Mouse (Mus musculus) bone marrow macrophage, adult 2 months (primary cell): ENCODE data around the gene AC140267.1. TPM values are rescaled to one million over a fixed set of nuclear protein-coding genes. Genes with fewer than 3 reads are reported as not detected.
A peak's percentile ranks its signal among the peaks of the same experiment; 100 is the strongest.

Experiments used
- H3K27ac ChIP-seq: 2 replicates; pipeline ENCODE4 v1.5.1; 2012; ENCODE audit warnings: low read depth, low read length; ENCODE audit not compliant: insufficient read depth
- H3K4me1 ChIP-seq: 2 replicates; pipeline ENCODE4 v1.6.1; 2012; ENCODE audit warnings: low read length; ENCODE audit not compliant: control insufficient read depth, insufficient read depth
- H3K4me3 ChIP-seq: 2 replicates; pipeline ENCODE4 v1.5.1; 2012; ENCODE audit warnings: mild to moderate bottlenecking, low read length, moderate library complexity; ENCODE audit not compliant: insufficient read depth
- CTCF ChIP-seq: IDR thresholded peaks from 2 replicates; pipeline ENCODE4 v1.5.1; 2012; ENCODE audit warnings: low read depth, mild to moderate bottlenecking, low read length, moderate library complexity
- POLR2A ChIP-seq: IDR thresholded peaks from 2 replicates; pipeline ENCODE4 v1.6.1; 2012; ENCODE audit warnings: mild to moderate bottlenecking, low read depth, low read length, borderline replicate concordance
- polyA plus RNA-seq: library from polyadenylated mRNA; stranded (reverse); fragments of >200 nt; gene quantifications from 2 replicates; pipeline ENCODE4 v1.2.4, GENCODE M21; 2012; ENCODE audit not compliant: missing spikeins, insufficient read depth, insufficient read length

The AC140267.1 gene
- polyA plus RNA-seq, 1 experiment: not detected

DNA sequence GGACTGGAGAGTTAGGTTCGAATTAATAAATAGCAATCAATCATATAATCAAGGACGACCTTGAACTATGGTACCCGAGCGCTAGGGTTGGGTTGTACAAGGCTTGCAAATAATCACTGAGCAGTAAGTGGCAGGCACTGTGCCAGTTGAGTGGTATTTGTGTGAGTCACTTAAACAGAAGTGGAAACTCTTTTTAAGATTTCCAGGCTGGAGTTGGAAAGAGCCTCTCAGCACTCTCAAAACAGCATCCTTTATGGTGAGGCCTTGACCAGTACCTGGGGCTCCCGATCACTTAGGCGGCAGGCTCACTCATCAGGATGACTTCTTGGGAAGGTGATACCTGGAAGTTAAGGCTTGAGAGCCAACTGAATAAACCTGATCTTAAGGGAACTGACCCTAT is 18.6 kb downstream of the AC140267.1 start:
- Histone ChIP-seq H3K4me3 (peak overlapping the region; percentile 86), H3K4me1 (peaks cover 6% of the 10 kb centered on the region; the same call in 1 of the 2 replicates), H3K27ac (peak overlapping the region; percentile 79)
- no peak for TF ChIP-seq POLR2A
- no peak for TF ChIP-seq CTCF

DNA sequence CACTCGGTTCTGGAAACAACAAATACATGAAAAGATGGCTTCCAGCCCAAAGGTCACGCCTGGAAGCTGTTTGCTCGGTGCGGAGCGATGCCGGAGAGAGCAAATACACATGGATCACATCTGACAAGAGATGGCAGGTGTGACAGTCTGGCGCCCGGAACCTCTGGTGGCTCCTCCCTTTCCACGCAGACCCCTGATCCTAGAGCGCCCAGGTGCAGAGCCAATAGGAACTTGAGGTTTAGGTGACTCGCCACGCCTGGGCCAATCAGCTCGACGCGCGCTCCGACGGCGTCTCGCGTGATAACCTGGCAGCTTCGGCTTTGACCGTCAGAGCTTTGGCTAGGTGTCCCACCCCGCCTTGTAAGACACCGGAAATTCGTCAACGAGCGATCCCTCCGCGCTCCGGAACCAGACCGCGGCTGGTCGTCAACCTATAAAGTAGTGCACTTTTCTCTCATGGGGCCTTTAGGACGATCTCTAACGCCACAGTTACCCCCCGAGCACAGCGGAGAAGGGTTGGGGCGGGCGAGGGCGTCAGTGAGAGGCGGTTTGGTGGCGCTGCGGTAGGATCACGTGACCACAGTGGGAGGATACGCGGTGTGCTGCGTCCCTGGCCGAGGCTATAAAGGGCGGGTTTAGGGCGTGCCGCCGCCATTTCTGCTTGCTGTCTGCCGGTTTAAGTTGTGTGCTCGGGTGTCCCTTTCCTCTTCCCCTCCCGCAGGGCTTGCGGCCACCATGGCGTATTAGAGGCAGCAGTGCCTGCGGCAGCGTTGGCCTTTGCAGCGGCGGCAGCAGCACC is 19.4 kb downstream of the AC140267.1 start, which contains the start of gene Atf4:
Gene Atf4 (plus strand): TSS at position 338 of the 799 bp plus-strand sequence.
- peaks cover 6% of the 10 kb centered on the region; the same call in 1 of the 2 replicates for H3K4me1 ChIP-seq
- H3K4me3 ChIP-seq: peak within 1 kb of the TSS; percentile 86
- TF ChIP-seq CTCF (no peak), POLR2A (peak; percentile 83)
- H3K27ac ChIP-seq: peak within 1 kb of the TSS; percentile 98

DNA sequence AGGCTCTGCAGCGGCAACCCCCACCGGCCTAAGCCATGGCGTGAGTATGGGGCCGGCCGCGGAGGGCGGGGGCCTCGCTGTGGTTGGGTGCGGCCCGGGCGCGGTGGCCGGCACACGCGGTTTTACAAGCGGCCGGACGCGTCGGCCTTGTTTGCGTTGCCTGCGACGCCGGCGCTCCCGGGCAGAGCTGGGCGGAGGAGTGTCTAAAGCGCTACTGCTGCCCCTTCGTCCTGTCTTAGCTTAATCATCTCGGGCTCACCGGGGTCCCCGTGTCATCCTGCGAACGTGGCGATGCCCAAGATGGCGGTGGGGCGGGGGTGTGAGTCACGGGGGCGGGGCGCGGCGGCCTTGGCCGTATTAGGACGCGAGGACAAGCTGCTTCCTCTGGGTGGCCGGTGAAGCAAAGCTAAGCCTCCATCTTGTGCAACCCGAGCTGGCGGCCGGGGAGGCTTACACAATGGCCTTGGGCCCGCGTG is 20.0 kb downstream of the AC140267.1 start:
- Histone ChIP-seq H3K27ac (peak overlapping the region; percentile 98), H3K4me1 (peaks cover 6% of the 10 kb centered on the region; the same call in 1 of the 2 replicates), H3K4me3 (peak overlapping the region; percentile 86)
- TF ChIP-seq CTCF: no peak
- peak; percentile 16; the same call in 1 of the 2 replicates for TF ChIP-seq POLR2A

DNA sequence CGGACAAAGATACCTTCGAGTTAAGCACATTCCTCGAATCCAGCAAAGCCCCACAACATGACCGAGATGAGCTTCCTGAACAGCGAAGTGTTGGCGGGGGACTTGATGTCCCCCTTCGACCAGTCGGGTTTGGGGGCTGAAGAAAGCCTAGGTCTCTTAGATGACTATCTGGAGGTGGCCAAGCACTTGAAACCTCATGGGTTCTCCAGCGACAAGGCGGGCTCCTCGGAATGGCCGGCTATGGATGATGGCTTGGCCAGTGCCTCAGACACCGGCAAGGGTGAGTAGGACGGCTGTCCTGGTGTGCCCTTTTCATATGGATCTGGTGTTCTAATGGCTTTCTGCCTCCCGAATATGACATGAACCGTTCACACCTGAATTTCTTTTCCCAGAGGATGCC is 20.6 kb downstream of the AC140267.1 start:
- no peak for TF ChIP-seq POLR2A
- TF ChIP-seq CTCF: no peak
- Histone ChIP-seq H3K4me3 (peak overlapping the region; percentile 86), H3K4me1 (peaks cover 6% of the 10 kb centered on the region; the same call in 1 of the 2 replicates), H3K27ac (peak overlapping the region; percentile 89)

DNA sequence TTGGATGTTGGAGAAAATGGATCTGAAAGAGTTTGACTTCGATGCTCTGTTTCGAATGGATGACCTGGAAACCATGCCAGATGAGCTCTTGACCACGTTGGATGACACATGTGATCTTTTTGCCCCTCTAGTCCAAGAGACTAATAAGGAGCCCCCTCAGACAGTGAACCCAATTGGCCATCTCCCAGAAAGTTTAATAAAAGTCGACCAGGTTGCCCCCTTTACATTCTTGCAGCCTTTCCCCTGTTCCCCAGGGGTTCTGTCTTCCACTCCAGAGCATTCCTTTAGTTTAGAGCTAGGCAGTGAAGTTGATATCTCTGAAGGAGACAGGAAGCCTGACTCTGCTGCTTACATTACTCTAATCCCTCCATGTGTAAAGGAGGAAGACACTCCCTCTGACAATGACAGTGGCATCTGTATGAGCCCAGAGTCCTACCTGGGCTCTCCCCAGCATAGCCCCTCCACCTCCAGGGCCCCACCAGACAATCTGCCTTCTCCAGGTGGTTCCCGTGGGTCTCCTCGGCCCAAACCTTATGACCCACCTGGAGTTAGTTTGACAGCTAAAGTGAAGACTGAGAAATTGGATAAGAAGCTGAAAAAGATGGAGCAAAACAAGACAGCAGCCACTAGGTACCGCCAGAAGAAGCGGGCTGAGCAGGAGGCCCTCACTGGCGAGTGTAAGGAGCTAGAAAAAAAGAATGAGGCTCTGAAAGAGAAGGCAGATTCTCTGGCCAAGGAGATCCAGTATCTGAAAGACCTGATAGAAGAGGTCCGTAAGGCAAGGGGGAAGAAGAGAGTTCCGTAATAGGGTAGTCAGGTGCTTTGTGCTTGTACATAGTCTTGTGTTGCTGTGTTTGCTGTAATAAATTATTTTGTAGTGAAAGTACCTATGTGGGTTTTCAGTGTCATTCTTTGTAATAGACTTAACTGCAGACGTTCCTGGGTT is 21.3 kb downstream of the AC140267.1 start:
- Histone ChIP-seq H3K27ac (peak overlapping the region; percentile 89), H3K4me1 (peaks cover 6% of the 10 kb centered on the region; the same call in 1 of the 2 replicates), H3K4me3 (peak overlapping the region; percentile 86)
- TF ChIP-seq POLR2A (no peak), CTCF (no peak)

DNA sequence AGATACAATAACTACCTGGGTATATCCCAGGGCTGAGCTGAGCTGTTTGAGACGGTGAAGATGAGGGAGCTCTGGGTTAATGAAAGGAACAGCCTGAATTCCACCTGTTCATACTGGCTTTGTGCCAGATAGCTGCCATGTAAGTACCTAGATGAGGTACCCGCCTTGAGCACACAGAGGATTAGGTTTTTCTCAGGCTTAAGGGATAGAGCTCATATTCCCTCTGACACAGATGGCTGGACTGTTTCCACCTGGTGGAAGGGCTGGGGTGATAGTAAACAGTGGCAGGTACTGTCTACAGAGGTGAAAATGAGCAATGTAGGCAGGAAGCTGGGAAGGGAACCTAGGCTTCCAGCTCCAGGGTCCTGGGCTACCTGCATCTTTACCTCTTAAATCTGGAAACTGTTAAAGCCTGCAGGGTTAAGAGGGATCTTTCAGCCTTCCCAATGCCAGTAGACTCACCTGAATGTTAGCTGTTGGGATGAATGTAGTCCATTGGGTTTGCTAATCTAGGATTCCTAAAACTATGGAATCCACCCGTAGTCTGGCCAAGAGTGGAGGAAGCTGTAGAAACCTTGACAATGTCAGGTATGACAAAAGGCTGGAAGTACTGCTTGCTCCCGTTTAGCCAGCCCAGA is 22.1 kb downstream of the AC140267.1 start:
- Histone ChIP-seq H3K27ac (no peak overlapping the region), H3K4me3 (no peak overlapping the region), H3K4me1 (peaks cover 9% of the 10 kb centered on the region)
- TF ChIP-seq CTCF (no peak), POLR2A (no peak)

DNA sequence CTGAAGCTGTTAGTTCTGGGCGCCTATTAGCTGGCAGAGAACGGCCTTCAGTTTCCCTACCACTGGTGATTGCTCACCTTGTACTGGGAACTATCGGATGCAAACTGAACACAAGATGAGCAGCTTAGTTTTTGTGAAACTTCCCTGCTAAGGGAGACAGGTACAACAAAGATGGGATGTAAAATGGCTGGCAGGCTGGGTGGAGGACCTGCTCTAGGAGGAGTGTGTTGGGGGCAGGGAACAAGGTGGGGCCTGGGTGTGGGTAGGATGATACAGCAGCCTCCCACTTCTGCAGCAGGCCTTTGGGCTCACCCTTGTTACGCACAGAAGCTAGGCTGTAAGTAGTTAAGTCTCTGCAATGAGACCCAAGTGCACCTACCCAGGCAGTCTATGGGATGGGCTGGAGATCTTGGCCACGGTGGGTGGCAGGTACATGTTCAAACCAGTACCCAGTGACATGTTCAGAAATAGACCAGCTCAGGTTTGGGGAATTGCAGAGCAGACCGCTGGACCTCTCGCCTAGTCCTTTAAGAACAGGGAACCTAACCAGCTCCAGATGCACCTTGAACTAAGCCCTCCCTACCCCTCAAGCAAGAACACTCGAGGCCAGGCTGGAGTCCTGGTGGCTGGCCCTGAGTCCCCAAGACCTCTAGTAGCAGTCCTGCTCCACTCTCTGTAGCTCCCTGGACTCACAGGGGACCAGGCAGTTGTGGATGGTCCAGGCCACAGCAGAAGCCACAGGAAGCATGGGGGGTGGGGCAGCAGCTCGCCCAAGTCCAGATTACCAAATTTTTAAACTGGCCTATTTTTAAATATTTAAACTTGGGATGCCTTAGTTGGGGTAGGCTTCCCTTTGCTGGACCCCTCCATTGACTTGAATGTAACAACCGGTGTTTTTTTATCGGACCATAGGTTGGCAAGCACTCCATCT is 22.9 kb downstream of the AC140267.1 start:
- 0 out of 2 replicates have a peak overlapping the region, but pooled peaks have one; percentile 8 for H3K27ac ChIP-seq
- TF ChIP-seq POLR2A (no peak), CTCF (no peak)
- H3K4me1 ChIP-seq: peaks cover 14% of the 10 kb centered on the region
- H3K4me3 ChIP-seq: no peak overlapping the region

DNA sequence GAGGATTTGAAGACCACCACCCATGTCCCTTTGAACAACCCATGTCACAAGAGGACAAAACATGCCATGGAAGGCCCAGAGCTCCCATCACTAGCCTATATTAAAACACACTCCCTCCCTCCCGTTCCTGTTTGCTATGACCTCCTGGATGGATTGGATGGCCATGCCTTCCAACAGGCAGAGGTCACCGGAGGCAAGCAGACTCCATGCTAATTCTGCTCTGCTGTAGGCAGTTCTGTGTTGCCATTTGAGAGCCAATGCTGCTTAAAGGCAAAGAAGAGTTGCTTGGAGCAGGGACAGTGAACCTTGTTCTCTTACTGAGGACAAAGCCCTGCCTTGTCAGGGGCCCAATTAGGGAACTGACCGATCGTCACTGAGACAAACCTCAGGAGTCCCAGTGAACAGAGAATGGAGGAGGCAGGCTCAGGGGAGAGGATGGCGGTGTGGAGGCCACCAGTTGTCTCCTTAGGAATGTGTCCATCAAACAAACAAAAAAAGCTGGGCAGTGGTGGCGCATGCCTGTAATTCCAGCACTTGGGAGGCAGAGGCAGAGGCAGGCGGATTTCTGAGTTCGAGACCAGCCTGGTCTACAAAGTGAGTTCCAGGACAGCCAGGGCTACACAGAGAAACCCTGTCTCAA is 23.9 kb downstream of the AC140267.1 start:
- TF ChIP-seq CTCF (no peak), POLR2A (no peak)
- no peak overlapping the region for H3K27ac ChIP-seq
- peaks cover 11% of the 10 kb centered on the region; the same call in 1 of the 2 replicates for H3K4me1 ChIP-seq
- H3K4me3 ChIP-seq: no peak overlapping the region
